Mouse (Mus musculus) megakaryocyte-erythroid progenitor cell, adult 5-6 weeks (primary cell): Measurements from ENCODE around the gene Galntl6. TPM values are rescaled to one million over a fixed set of nuclear protein-coding genes. Genes with fewer than 3 reads are reported as not detected.
"Not testable (repeated sequence)": the region's sequence is repeated elsewhere in the genome, so short reads cannot be mapped to it uniquely, and the experiment has no call there.

ENCODE experiments used
- ATAC-seq: replicated peaks from 2 replicates; pipeline ENCODE4 v1.8.0; 2016; ENCODE audit warnings: mild to moderate bottlenecking, inconsistent platforms; ENCODE audit not compliant: severe bottlenecking, poor library complexity, low FRiP score, low TSS enrichment
- total RNA-seq, 2 experiments: library from RNA; stranded (forward) in 1 of 2; stranded (reverse) in 1 of 2; fragments of 200-1000, 215-1000 nt in 1 of 2; fragments of >200 nt in 1 of 2; fragmentation: Nextera tagmentation in 1 of 2; gene quantifications; 2 replicates each; pipeline ENCODE4 v1.2.3; 2014 to 2017

The Galntl6 gene
- total RNA-seq, 2 experiments from 2014 or later: not detected

DNA sequence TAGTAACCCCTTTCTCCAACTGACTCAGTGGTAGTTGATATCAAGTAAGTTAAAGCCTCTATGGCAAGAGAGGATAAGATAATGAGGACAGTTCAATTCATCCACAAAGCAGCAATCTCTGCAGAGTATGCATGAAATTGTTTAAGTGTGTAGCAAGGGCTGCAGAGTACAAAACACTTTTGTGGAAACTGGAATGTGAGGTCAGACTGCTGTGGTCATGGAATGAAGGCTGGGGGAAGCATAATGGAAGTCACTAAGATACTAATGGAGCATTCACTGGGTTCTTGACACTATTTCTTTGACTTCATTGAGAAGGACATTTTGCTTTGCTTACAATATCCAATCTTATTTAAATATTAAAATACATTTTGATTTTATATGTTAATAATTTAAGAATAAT is 252.4 kb downstream of the Galntl6 start:
- no peak for ATAC-seq

DNA sequence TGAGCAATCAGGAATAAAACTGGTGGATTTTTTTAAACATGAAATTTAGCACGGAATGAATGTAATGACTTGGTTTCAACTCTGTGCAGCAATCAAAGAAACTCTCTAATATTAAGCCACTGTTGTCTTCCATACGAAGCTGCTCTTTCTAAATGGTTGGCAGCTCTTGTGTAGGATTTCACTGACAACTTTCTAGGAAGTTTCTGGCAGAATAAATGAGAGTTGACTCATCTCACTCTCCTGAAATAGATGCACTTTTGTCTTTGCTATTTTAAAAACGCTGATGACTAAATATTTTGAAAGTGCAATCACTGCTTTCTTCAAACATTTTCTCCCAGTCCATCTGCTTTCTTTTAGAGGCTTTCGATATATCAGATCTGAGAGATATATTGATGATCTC is 256.8 kb downstream of the Galntl6 start:
- no peak for ATAC-seq

DNA sequence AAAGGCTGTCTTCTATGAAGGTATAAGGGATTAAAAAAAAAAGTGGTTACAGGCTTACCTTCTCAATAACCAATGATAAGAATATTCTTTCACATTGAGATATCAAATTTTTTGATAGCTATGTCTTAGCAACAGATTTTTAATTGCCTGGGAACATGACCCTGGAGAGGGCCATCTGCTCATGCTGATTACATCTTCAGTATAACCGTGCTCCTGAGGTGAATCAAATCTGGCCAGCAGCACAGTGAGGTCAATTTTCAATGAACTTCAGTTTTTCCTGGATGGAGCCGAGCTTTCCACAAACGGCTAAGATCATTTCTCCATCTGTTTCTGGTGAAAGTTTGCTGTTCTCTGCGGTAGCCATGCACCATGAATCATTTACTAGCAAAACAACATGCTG is 306.0 kb downstream of the Galntl6 start:
- ATAC-seq: no peak

DNA sequence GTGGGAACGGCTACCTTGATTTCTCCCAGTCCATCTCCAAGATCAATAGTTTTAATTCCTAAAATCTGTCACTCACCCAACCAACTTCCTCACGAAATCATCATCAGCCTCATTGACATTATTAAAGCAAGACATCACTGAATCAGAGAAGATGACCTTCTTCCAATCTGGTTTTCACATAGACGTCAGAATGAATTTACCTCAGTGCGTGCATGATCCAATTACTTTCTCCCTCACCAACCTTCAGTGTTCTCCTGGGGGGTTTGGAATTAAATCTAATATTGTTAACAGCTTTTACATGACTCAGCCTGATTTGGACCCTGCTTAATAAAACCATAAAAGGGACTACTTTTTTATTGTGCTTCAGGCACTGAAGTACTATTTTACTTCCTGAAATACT is 307.7 kb downstream of the Galntl6 start:
- no peak for ATAC-seq

DNA sequence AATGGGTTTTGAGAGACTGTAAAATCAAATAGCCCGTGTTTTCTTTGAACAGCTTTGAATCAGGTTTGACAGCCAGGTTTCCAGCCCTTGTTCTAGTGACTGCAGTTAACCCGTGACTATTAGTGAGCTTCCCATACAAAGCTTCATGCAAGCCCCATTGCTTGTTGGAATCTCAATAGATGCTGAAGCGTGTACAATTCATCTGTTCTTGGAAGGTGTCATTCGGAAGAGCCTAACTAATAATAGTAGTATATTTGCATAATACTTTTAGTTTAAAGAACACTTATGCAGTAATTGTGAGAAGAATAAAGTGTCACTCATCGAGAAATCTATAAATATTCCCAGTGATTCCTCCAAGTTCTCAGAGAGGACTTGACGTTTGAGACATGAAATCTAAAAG is 314.6 kb downstream of the Galntl6 start:
- ATAC-seq: no peak

- no peak for ATAC-seq
Measured at GRCm38 (mm10) chr8:58575346-58575745, 337.1 kb downstream of the Galntl6 start.

DNA sequence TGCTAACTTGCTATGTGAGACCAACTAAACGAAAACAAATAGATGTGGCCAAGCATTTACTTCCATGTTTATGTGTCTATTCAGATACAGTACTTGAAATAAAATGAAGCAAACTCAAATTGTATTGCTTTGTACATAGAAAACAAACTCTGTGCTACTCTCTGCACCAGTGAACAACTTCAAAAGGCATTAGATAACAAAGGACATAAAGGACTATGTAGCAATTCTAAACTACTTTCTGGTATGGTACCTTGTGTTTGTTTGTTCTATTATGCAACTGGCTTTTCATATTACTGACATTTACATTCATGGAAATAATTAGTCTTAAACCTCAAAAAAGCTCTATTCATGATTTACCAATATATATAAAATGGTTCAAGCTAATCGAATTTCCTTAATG is 344.4 kb downstream of the Galntl6 start:
- ATAC-seq: no peak

- no peak for ATAC-seq
Measured at GRCm38 (mm10) chr8:58566115-58566514, 346.3 kb downstream of the Galntl6 start.

GRCm38 (mm10) chr8:58535781-58536180 is 376.7 kb downstream of the Galntl6 start:
- ATAC-seq: no peak

GRCm38 (mm10) chr8:58534631-58535030 is 377.8 kb downstream of the Galntl6 start:
- no peak for ATAC-seq

GRCm38 (mm10) chr8:58523443-58523842 is 389.0 kb downstream of the Galntl6 start:
- no peak for ATAC-seq

DNA sequence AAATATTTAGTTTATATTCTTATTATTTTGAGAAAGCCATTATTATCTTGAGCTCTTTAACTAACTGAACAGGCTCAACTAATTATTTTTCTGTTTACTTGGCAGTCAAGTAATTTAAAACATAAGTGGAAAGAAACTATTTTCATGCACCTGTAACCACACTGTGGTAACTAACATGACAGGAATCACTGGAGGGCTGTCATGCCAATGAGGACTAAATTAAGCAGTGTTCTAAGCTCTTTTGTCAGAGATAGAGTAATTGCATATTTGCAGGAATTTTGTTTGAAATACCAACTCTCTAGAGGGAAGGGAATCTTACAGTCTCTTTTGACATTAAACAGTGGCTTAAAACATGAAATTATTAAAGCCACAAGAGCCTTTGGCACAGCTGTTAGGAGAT is 390.5 kb downstream of the Galntl6 start:
- no peak for ATAC-seq

DNA sequence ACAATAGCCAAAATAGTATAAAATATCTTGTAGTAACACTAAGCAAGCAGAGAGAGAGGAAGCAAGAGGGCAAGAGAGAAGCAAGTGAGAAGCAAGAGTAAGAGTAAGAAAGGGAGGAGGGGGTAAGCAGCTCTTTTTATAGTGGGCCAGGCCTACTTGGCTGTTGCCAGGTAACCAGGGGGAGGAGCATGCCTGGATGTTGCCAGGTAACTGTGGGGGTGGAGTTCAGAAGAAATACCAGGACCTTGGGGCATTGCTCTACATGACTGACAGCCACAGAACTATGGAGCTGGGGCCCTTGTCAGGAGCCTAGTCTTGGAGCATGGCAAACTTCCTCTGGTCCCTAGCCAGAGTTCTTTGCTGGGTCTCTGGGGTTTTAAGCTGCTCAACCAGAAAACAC is 401.9 kb downstream of the Galntl6 start:
- no peak for ATAC-seq

DNA sequence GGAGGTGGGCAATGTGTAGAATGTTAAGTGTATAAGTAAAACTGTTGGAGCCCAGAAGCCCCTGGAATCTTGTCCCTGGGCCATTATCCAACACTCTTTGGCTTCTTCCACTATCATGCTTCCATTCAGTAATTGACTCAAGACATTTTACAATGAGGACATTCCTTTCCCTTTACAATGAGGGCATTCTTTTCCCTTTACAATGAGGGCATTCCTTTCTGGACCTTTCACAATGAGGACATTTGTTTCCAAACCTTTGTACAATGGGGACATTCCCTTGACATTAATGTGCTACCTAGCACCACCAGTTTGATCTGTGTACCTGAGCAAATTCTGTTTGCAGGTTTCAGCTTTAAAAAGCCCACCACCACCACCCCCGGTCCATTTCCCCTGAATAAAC is 403.4 kb downstream of the Galntl6 start:
- ATAC-seq: no peak

- no peak for ATAC-seq
Measured at GRCm38 (mm10) chr8:58487099-58487498, 425.3 kb downstream of the Galntl6 start.

DNA sequence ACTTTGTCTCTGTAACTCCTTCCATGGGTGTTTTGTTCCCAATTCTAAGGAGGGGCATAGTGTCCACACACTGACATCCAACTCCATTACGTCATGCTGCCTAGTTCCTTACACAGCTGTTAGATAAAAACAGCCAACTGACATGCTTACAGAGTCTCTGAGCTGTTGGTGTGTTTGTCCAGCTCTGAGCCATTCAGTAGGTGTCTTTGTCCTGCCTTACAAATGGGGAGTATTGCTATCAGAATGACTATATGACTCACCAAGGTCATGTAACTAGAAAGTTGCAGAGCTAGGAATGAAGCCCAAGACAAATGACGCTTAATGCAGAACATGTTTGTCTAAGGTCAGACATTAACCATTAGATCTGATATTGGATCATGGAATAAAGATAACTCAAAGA is 449.1 kb downstream of the Galntl6 start:
- not testable (repeated sequence) for ATAC-seq

- ATAC-seq: no peak
Measured at GRCm38 (mm10) chr8:58442696-58443095, 469.7 kb downstream of the Galntl6 start.

GRCm38 (mm10) chr8:58418481-58418880 is 494.0 kb downstream of the Galntl6 start:
- no peak for ATAC-seq

DNA sequence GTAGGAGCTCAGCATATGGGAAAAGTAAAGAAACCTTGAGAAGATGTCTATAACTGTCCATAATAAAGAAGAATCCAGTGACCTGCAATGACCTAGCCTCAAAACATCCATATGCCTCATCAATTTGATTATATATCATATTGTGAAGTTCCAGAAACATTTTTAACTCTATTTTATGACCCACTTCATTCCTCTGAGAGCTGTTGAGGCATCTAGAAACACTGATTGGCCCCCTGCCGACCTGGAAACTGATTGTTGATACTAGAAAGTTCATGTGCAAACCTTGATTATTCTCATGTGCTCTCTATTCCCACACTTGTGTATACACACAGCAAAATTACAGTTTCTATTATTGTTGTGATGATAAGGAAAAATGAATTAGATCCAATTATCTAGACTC is 494.9 kb downstream of the Galntl6 start:
- no peak for ATAC-seq

- ATAC-seq: no peak
Measured at GRCm38 (mm10) chr8:58396500-58396899, 515.9 kb downstream of the Galntl6 start.

- ATAC-seq: no peak
Measured at GRCm38 (mm10) chr8:58395879-58396278, 516.6 kb downstream of the Galntl6 start.

GRCm38 (mm10) chr8:58372389-58372788 is 540.1 kb downstream of the Galntl6 start:
- ATAC-seq: no peak
